Mouse (Mus musculus): Measurements from ENCODE around the gene Zswim1.
"Not testable (repeated sequence)": the region's sequence is repeated elsewhere in the genome, so short reads cannot be mapped to it uniquely, and the experiment has no call there.

Gene Zswim1

DNA sequence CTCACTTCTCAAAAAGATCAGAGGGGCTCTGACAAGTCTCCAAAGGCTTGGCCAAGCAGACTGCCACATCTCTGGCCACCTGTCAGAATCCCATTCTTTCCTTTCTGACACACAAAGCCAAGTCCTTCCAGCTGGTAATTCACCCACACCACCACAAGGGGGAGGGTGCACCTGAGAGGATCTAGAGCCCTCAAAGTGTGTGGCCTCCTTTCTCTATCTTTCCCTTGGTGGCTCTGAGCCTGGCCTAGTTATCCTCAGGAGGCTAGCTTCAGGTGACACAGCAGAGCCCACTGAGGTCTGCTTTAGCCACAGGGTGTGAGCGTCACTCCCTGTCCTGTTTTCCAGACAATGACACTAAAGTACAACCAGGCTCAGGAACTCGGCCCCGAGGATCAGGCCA lies 29.2 kb upstream of the Zswim1 start:
- DNase-seq = peak; percentile 78

- DNase-seq = no peak
These were observed 28.7 kb upstream of the Zswim1 start for GRCm38 (mm10) chr2:164793772-164794171.

- DNase-seq = peak; percentile 92
These were observed 28.2 kb upstream of the Zswim1 start for GRCm38 (mm10) chr2:164794293-164794692.

- DNase-seq = no peak
These were observed 26.6 kb upstream of the Zswim1 start for GRCm38 (mm10) chr2:164795868-164796267.

- not testable (repeated sequence) for DNase-seq
These were observed 23.9 kb upstream of the Zswim1 start for GRCm38 (mm10) chr2:164798554-164798953.

DNA sequence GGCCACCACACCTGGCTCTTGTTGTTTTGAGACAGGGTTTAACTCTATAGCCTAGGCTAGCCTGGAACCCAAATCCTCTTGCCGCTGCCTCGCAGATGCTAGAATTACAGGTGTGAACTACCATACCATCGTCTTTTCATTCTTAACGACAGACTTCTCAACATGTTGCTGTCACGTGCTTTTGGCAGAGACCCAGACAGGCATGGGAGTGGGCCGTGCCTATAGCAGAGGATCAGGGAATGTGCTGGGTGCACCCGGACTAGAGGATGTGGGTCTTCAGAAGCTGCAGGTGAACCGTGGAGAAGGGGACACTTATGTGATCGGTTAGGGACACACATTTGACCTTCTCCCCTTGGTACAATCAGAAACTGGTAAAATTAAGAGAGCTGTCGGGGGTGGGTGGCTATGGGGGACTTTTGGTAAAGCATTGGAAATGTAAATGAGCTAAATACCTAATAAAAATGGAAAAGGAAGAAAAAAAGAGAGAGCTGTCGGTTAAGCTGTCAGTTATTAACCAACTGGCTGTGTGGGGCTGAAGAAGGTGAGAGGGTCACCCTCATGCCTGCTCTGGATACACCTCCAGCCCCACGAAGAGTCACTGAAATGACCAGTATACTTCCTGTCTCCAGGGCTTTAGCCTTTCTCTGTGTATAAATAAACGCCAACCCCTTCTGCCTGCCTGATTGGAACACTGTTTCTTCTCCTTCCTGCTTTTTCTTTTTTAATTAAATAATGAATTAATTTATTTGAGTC lies 22.1 kb upstream of the Zswim1 start:
- DNase-seq = no peak

DNA sequence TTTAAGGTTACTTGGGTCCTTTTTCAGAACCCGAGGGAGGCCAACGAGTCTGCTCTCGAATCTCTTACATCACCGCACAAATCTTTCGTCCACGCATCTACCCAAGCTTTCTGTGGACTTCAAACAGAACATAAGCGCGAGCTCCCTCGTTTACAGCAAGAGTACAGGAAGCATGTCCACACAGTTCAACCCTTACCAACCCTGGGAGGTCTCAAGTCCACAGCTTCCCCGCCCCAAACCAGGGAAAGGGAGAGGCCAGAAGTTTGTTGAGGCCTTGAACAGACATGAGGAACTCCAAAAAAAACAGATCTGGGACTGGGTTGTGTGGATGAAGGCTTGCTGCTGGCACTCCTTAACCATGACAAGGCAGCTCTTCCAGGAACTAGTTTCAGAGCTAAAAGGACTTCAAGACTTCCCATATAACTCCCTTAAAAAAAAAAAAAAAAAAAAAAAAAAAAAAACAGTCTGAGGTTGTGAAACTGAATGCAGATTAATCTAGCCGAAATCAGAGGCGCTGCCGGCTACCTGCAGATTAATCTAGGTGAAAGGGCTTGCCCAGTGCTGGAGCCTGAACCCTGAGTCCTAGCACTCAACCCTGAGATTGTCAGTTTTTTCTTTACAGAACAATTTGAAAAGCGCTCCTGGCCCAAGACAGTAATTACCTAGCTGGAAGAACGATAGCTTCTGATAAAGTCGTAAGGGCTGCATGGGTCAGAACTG lies 19.1 kb upstream of the Zswim1 start:
- DNase-seq = no peak

DNA sequence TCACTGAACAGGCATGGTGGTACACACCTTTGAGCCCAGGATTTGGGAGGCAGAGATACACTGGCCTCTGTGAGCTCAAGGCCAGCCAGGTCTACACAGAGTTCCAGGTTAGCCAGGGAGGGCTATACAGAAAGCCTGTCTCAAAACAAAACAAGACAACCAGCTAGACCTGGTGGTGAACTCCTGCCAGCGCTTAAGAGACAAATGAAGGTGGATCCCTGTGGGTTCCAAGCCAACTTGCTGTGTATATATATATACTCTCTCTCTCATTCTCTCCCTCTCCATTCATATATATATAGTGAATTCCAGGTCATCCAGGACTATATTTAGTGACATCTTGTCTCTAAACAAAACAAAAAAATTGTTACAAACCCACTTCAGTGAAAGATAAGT lies 18.6 kb upstream of the Zswim1 start:
- no peak for DNase-seq

DNA sequence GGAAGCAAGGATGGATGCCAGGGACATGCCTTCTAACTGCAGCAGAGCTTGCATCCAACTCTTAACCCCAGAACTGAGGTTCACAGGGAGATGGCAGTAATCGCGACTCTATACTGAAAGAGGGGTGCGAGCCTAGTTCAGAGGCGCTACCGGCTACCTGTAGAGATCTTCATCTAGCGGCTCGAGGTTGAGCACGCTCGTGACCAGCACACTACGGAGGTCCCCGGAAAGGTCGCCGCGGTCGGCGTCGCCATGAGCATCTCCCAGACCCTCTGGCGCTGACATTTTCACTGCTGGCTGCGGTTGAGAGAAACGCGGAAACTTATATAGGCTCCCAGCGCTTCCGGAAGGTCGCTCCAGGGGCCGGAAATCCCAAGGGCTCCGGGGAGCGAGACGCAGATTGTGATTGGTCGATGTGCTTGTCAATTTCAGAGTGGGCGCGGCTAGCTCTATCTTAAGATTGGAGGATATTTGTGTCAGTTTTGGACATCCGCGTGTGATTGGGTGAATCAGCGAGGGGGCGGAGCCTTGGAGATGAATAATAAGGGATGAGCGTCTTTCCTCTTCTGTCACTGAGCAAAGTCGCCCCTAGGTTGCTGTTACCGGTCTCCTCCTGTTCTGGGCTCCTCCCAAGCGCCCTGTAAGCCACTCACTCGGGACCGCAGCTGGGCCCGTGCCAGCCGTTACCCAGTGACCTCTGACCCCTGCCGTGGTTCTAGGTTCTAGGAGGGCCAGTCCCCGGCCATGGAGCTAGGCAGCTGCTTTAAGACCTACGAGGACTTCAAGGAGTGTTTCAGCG lies 17.8 kb upstream of the Zswim1 start, which contains the start of the genes Acot8 and Zswim3:
Gene Acot8, minus strand, starts transcription at position 350 of the 799 bp plus-strand sequence.
Gene Zswim3, plus strand, starts transcription at position 566 of the 799 bp plus-strand sequence.
- peak; percentile 99 for DNase-seq

DNA sequence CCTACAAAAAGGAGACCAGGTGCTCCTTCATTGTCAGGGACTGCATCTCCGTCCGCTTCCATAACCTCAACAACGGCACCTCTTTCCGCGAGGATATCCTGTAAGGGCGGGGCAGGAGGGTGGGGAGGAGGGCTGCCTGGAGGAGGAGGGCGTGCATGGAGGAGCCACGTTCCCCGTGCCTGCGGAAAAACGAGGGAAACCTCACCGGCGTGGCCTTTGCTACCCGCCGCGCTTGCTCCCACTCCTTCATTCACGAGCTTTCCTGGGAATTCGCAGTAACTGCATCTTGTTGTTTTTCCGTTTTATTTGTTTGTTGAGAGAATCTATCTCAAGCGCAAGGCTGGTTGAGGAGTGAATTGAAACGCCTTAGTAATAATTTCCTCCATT lies 17.2 kb upstream of the Zswim1 start:
- DNase-seq = no peak

GRCm38 (mm10) chr2:164806614-164807013 lies 15.9 kb upstream of the Zswim1 start:
- DNase-seq = no peak

DNA sequence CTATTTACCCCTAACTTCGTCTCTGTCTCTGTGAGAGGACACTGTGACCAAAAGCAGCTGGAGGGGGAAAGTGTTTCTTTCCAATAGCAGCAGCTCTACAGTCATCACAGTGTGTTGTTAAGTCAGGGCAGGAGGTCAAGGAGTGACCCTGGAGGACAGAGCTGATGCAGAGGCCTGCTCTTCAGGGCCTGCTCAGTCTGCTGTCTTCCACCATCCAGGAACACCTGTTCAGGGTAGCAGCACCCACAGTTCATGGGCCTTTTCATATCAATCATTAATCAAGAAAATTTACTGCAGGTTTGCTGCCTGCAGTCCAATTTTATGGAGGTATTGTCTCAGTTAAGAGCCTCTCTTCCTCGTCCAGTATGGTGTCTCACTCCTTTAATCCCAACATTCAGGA lies 8.9 kb upstream of the Zswim1 start:
- DNase-seq = no peak

GRCm38 (mm10) chr2:164815348-164815747 lies 7.1 kb upstream of the Zswim1 start:
- DNase-seq = no peak

GRCm38 (mm10) chr2:164815821-164816220 lies 6.7 kb upstream of the Zswim1 start:
- DNase-seq = no peak

- no peak for DNase-seq
These were observed 5.3 kb upstream of the Zswim1 start for GRCm38 (mm10) chr2:164817206-164817605.

GRCm38 (mm10) chr2:164817703-164818102 lies 4.8 kb upstream of the Zswim1 start:
- peak; percentile 58 for DNase-seq

DNA sequence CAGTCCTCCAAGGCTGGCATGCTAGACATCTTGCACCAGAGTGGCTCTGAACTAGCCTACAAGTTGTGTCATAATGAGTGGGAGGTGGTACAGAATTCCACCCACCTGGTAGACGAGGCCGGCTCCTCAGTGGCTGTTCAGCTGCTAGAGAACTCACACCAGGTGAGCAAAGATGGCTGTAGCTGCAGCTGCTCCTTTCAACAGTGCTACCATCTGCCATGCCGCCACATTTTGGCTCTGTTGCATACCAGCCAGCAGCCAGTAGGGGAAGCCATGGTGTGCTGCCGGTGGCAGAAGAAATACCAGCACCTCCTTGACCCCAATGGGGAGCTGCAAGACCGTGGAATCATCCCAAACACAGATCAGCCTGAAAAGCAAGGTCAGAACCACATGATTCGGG lies 1.4 kb upstream of the Zswim1 start:
- no peak for DNase-seq

DNA sequence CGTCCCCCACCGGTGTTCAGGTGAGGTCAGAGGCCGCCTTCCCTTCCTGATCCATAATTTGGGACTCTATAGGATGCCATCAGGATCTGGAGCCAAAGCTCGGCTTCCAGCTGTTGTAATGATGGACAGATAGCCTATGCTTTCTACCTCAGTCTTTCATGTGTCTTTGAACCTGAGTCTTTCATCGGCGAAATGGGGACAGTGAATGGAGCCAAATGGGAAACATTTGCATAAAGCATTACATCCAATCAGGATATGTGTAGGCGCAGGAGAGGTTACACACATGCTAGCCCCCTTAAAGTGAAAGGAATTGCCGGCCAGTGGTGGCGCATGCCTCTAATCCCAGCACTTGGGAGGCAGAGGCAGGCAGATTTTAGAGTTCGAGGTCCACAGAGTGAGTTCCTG lies 697 bp downstream of the Zswim1 start:
- DNase-seq = no peak

GRCm38 (mm10) chr2:164823969-164824368 lies 1.5 kb downstream of the Zswim1 start:
- DNase-seq = no peak

DNA sequence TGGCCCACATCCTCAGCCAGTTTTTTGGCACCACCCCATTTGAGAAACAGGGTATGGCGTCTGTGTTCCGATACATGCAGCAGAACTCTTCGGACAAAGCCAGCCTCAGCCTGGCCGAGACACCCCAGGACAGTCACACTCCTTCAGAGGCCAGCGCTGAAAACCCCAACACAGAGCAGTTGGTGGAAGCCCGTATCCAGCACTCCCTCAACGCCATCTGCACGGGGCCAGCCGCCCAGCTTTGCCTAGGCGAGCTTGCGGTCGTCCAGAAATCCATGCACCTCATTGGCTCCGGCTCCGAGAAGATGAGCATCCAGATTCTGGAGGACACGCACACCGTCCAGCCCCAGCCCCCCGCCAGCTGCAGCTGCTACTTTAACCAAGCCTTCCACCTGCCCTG lies 3.0 kb downstream of the Zswim1 start:
- DNase-seq = no peak

DNA sequence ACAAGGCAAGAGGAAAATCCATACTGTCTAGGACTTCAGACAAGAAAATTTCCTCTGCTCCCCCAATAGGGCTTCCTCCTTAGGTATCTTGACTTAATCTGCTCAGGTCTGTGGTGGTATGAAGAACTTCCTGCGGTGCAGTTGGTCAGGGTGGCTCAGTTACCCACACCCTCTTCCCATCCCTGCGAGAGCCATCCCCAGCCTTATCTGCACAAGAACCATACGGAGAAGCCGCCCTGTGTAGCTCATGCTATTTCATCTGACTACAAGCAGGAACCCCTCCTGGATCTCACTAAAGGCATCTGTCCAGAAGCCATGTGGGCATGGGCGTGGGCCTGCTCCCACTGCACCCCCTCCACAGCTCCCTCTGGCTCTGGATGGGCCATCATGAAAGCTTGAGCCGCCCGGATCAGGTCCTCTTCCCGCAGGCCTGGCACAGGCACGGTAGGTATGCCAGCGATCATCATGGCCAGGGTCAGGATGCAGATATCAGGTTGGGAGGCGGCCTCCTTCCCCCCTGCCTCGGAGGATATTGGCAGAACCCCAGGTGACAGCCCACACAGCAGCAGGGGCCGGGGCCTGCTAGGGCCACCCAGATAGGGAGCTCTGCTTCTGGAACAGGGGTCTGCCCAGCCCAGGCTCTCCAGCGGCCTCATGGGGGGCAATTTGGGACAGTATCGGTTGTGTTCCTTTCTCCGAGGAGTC lies 4.8 kb downstream of the Zswim1 start:
- no peak for DNase-seq

GRCm38 (mm10) chr2:164828437-164828836 lies 6.0 kb downstream of the Zswim1 start, which contains the start of gene Spata25:
Gene Spata25 (minus strand): TSS chr2:164828537.
- no peak for DNase-seq

DNA sequence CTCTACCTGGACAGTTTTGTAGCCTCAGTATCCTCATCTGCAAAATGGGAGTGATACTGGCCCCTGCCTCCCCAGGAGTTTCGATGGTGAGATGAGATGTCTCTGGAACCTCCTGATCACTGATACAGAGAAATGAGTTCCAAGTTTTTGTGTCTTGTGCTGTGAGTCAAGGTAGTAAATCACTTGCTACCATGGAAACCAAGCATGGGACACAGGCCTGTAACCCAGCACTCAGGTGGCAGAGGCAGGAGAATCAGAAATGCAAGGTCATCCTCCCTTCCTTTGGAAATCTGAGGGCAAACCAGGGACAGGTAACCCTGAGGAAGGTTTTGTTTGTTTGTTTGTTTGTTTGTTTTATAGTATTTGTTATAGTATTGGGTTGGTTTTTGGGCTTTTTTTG lies 6.6 kb downstream of the Zswim1 start:
- DNase-seq = no peak
